Mouse (Mus musculus): ENCODE results near the gene Elk3.

Gene Elk3

DNA sequence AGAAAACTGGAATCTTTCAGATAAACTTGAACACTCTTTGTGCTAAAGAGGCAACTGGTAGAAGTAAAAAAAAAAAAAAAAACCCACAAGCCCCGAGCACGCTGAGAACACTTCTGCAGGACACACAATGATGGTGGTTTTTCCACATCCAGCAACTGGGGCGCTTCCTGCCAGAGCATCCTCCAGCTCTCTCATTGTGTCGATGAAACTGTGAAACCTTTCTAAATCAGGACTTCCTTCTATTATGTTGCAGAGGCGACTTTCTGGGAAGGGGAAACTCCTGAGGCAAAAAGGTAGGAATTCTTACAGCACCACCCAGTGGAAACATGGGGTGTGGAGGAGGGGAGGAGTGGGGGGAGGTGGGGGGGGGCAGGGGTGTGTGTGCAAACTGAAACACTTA lies 13.2 kb downstream of the Elk3 start:
- in situ Hi-C loops (cut with MboI, MseI): no loop called here

DNA sequence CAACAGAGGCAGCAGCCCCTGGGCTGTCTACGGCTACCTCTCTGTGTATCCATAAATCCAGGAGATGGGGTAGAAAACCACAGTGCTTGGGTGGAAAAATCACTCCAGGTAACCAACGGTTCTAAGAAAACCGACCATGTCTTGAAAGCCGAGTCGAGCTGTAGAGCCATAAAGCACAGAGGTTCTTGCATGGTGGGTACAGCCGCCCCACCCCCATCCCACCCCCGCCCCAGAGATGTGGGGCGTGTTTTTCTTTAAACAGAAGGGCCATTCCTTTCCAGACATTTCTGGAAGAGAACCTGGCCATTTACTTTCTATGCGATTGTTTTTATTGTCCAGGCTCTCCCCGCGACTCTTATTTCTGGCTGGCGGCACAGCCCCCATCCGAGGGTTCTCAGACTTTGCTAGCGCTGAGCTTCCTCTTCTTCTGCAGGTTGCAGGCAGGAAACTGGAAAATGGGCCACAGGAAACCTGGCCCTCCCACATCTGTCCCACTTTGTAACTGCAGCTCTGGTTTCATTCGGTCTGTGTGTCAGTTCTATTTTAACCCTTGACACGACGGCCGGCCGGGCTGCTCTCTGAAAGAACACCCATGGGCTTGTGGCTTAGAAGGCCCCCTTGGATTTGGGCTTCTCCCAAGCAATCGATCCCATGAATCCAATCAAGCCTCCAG lies 16.3 kb downstream of the Elk3 start:
- in situ Hi-C loops (cut with MboI, MseI): no loop called here

DNA sequence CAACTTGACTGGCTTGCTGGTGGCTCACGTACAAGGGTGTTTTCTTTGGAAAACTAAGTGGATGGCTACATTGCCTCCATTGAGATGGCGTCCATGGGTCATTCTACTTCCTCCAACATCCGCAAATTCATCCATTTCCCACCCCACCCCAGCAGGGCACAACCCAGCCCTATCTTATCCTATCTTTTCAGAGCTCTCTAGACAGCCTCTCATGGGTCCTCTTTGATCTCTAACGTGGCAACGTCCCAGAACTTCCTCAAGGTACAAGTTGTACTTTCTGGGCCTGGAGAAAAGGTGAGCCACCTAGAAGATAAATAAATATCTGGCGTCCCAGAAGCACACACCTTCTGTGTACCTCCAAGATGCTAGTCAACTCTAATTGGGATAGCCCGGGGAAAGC lies 17.3 kb downstream of the Elk3 start:
- in situ Hi-C loops (cut with MboI, MseI): no loop called here

DNA sequence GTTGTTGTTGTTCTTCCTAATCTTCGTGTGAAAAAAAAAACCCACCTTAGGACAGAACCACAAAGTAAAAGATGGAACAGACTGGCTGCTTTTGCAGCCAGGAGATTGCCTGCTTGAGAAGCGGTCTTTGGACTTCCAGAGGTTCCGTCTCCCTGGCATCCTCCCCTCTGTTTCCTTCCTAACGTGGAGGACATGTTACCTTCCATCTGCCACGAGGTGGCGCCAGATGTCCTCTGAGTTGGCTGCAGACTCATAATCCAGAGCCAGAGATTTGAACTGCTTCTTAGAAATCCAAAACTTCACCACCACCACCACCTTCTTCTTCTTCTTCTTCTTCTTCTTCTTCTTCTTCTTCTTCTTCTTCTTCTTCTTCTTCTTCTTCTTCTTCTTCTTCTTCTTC lies 19.1 kb downstream of the Elk3 start:
- in situ Hi-C loops (cut with MboI, MseI): no loop called here

DNA sequence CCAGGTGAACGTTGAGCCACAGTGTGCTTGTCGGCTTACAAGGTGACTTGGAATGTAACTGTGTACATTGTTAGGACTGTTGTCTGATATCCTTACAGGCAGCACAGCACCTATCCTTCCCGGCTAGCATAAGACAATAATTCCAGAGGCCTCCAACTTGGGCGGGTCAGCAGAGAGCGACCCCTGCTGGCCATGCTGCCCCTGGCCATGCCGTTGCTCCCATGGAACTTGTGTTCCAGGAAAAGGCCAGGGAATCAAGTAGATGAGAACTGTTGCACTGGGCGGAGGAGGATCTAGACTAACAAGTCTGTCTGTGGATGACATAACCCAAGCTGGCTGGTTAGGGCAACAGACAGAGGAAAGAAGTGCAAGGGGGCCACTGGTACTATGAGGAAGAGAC lies 19.6 kb downstream of the Elk3 start:
- in situ Hi-C loops (cut with MboI, MseI): no loop called here

DNA sequence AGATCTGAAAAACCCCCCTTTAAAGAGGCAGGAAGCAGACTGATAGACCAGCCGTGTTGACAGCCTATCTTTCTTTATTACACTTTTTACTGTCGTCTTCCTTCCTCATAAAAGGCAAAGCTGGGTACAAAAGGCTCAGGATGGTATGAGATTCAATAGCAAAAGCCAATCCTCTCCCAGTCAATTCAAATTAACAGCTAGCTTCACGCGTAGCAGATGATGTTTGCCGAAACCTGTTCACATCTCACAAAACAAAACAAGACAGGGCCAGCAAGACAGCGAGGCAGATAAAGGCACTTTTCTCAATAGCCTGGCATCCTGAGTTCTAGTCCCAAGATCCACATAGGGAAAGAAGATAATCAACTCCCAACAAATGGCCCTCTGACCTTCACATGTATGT lies 21.5 kb downstream of the Elk3 start:
- in situ Hi-C loops (cut with MboI, MseI): loop anchor here (5.0 kb wide), 1 partner anchor 178 kb away; no protein-coding TSS in a partner anchor

DNA sequence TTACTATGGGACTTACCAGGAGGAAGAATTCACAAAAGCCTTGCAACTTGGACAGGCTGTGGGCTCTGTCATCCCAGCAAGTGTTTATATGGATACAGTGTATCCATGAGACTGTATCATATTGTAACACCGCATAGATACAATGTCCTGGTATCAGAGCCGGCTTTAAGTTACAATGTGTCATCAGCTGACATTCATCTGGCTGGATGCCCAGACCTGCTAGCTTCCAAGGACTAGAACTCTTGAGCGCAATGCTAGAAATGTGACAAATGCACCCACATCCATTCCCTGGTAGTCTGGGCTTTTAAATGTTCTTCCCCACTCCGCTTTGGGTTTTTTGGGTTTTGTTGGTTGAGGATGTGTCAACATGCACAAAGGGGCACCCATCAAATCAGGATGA lies 22.6 kb downstream of the Elk3 start:
- in situ Hi-C loops (cut with MboI, MseI): loop anchor here (5.0 kb wide), 1 partner anchor 179 kb away; no protein-coding TSS in a partner anchor

DNA sequence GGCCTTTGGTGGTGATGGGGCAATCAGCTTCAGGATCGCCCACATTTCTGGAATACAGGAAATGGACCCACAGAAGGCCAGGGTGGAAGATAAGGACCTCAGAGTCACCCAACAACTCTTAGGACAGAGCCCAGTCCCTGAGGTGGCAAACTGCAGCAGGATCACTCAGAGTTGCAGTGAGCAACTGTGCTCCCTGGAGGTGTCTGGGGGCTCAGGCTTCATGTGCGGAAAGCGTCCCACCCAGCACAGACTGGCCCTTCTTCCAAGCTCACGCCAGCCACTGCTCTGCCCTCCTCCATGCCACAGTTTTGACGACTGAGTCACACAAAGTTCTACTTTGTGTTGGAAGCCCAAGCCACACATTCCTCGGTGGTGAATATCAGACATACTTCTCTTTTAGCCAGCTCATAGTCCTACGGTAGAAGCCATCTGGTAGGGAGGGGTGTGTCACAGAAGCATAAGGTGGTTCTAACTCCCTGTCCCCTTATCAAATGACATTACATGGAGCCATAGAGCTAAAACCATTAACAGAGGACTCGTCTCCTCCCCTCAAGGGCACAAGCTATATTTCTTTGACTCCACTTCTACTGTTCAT lies 23.3 kb downstream of the Elk3 start:
- in situ Hi-C loops (cut with MboI, MseI): loop anchor here (5.0 kb wide), 1 partner anchor 180 kb away; no protein-coding TSS in a partner anchor

DNA sequence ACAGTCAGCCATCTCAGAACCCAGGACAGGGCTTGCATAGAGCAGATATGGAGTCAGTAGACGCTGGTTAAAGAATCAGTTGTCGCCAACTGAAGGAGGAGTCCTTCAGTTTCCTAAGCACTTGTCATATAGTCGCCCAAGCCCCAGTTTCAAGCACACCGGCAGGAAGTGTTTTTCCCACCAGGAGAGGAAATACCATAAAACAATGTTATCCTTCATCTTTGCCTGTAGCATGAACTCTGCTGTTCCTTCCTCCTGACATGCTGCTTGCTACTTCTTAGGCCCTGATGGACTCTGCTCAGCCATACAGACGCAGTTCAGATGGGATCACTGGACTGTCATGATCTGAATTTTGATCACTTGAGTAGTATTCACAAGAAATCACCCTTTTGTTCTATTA lies 25.4 kb downstream of the Elk3 start:
- in situ Hi-C loops (cut with MboI, MseI): loop anchor here (5.0 kb wide), 1 partner anchor 182 kb away; no protein-coding TSS in a partner anchor

DNA sequence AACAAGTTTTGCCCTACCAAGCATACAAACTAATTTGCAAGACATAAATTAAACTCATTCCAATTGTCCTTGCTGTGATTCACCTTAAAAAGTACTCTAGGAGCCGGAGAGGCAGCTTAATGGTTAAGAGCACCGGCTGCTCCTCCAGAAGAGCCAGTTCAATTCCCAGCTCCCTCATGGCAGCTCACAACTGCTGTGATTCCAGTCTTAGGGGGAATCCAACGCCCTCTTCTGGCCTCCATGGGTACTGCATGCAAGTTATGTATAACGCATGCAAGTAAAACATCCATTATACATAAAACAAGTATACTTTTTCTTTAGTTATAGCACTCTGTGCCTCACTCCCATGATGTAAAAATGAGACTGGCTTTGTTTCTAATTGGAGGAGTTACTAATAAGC lies 27.7 kb downstream of the Elk3 start:
- in situ Hi-C loops (cut with MboI, MseI): no loop called here

DNA sequence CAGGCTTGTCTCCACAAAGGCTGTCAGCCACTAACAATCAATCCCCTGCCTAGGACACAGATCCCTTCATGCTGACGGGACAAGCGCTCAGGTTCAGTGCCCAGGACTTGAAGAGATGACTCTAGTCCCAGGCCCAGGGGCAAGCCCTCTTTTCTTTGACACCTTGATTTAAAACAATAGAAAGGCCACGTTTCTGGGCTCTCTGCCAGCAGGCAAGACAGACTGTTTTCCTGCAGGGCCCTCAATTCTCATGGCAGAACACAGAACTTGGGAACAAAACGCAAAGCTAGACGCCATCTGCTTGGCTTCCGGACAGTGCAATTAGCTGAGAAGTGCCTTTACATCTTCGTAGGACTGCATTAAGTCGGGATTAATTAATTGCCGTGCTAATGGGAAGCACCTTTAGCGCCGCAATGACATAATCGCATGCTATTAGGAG lies 28.4 kb downstream of the Elk3 start:
- in situ Hi-C loops (cut with MboI, MseI): no loop called here

DNA sequence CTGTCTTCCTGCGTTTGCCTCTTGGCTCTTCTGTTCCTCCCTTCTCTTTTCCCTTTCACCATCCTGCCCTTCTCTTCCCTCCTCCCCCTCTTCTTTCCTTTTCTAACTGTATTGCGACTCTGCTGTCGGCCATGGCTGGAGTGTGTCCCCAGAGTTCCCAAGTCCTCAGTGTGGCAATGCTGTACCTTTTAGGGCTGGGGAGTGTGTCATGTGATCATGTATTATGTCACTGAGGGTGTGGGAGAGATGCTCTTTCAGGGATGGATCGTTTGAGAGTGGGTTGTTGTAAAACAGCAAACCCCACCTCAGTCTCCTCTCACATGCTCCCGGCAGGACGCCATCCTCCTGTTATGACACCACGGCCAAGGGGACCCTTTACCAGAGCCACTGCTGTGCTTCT lies 29.8 kb downstream of the Elk3 start:
- in situ Hi-C loops (cut with MboI, MseI): no loop called here

DNA sequence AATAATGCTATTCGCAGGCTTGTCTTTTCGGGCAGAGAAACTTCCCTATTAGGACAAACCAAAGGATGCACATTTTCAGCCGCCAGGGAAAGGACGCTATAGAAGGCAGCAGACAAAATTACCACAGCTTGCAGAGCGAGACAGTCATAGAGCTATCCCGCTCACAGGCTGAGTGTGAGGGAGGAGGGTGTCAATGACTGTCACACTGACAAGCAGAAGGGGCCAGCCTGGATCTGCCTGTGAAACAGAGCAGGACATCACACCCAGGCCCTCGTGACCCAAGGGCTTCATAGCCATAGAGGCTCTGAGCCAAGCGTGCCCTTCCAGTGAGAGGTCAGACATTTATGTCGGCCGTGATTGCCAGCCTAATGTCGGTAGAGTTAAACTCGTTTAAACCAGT lies 30.3 kb downstream of the Elk3 start:
- in situ Hi-C loops (cut with MboI, MseI): no loop called here

DNA sequence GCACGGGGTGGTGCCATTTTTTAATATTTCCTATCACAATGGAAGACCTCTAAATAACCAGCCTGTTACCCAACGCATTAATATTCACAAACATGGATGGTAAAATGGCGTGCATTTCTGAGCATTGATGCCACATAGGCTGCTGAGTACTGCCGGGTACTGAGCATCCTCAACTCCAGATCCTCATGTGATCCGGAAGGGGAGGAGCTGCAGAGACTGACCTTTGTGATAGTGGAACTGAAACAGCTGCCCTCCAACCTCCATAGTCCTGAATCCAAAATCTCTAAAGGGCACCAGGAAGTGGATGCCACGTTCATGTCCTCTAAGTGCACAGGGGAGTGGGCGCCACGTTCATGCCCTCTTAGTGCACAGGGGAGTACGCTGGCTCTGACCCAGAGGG lies 31.9 kb downstream of the Elk3 start:
- in situ Hi-C loops (cut with MboI, MseI): no loop called here

DNA sequence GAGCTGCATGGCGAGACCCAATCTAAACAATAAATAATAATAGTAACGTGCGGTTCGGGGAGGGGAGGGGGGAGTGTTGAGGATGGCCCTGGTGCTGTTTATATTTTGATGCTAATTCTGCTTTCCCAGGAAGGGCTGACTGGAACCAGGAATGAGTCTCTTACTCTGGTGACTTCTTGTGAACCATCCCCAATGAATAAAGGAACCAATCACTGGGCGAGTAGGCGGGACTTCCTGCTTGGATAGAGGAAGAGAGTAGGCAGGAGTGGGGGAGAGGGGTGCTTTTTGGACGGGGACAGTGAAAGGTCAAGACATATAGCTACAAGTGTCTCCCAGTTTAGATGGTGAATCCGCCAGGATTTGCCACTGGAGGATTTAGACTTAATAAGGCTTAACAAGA lies 32.6 kb downstream of the Elk3 start:
- in situ Hi-C loops (cut with MboI, MseI): no loop called here

DNA sequence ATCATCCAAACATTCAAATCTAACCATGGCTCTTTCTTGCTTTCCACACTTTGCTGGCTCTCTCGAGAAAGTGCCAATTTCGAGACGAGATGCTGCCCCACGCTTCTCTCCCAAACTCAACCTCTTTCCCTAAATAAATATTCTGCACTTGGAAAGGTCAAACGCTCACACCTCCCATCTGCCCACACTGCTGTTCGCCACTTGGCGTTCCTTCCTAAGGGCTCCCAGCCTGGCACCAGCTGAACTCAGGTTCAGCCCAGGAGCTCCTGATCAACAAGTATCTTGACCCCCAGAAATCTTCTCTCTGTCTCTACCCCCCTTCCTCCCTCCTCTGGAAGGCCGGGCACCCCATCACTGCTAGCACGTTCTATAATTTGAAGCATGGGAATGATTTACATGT lies 34.1 kb downstream of the Elk3 start:
- in situ Hi-C loops (cut with MboI, MseI): no loop called here

DNA sequence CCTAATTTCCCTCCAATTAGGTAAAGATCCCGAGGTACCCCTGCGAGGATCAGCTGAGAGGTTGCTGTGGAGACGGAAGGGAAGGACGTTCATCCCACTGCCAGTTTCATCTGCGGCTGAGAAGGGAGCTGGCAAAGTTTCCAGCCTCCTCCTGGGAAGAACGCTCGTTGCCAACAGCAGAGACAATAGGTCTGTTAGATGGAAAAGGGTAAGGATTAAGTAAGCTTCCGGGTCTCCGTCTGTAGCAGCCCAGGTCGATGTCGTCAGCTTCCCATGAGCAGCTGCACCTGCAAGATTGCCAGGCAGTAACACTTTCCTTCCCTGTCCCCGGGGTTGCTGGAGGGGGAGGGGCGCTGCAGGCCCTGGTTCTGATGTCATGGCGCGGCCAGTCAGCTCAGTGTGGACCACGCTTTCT lies 34.6 kb downstream of the Elk3 start:
- in situ Hi-C loops (cut with MboI, MseI): no loop called here

DNA sequence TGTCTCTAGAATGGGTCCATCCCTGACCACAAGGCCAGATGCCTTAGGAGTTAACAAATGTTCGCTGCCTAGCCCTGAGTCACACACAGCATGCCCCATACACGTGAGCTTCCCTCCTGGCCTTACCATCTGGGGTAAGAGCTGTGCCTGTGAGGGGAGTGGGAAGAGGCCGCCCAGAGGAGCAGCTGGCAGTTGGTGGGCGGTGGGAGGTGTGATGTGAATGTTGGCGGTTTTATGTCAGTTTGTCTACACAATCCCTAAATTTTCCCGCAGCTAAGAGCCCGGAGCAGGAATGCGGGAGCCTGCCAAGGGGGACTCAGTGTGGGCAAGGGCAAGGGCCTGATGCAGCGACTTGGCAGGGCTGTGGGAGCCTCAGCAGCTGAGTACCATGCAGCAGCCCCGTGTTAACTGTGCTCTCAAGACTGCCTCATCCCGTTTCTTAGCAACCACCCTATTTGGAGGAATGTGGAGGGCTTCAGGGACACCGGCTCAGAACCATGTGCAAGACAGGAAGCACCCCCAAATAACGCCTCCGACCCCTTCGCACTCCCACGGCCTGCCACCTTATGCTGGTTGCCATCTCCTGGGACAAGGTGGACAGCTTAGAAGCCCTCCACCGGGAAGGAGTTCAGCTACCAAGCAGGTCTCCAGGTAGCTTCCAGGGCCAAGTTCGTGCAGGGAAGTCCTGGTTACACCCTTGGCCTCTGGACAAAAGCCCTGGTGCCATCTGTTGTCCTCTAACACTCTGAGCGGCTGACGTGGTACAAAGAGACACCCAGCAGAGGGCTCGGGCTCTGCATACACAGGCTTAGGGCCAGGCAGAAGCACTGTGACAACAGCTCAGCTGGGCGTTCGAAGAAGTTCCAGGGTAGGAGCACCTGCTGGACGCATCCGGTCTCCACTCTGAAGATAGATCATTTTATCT lies 35.5 kb downstream of the Elk3 start:
- in situ Hi-C loops (cut with MboI, MseI): no loop called here

DNA sequence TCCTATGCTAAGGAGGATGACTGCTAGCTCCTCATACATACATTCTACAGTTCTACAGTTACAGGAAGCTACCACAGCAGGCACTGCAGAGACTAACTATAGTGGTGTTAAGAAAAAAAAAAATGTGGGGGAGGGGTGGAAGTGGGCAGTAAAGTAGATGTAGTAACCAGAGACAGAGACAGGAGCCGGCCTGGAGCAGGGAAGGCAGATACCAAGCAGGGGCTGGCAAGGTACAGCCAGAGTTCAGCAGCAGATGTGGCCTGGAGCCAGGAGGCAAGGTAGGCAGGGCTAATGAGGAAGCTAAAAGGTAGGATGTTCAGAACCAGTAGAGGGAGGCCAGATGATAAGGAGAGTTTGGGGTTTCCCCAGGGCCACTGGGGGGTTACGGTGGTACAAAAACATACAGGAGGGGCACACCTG lies 36.6 kb downstream of the Elk3 start:
- in situ Hi-C loops (cut with MboI, MseI): loop anchor here (25.0 kb wide), 1 partner anchor 212 kb away; no protein-coding TSS in a partner anchor

DNA sequence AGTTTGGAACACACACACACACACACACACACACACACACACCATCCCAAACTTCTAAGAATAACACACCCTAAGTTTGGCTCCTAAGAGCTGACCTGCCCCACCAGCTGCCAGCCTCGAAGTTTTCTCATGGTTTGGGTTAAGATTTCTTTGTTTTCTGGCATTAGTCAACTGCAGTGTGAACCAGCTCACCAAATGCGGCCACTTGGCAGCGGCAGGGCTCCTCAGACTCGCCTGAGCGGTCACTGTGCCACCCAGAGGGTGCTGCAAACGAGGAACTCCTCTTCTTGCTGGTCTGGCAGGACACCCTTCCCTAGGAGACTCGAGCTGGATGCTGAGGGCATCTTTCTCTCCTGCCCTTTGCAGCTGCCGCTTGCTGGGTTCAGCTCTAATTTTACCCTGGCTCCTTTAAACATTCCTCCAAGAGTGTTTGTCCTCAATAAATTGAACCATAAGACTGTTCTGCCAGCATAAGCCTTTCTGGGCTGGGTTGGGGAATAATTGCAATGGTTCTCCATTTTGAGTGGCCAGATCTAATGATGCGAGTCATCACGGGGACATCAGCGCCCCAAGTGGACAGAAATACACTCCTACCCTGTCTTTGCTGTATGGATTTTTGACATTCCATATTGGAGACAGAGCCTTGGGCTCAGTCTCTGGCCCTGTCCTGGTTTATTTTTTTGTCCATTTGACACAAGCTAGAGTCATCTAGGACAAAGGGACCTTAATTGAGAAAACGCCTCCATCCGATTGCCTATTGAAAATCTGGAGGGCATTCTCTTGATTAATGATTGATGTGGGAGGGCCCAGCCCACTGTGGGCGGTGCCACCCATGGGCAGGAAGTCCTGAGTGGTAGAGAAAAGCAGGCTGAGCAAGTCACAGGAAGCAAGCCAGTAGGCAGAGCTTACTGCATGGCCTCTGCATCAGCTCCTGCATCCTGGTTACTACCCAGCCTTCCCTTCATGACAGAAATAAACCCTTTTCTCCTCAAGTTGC lies 37.7 kb downstream of the Elk3 start:
- in situ Hi-C loops (cut with MboI, MseI): loop anchor here (25.0 kb wide), 1 partner anchor 211 kb away; no protein-coding TSS in a partner anchor

DNA sequence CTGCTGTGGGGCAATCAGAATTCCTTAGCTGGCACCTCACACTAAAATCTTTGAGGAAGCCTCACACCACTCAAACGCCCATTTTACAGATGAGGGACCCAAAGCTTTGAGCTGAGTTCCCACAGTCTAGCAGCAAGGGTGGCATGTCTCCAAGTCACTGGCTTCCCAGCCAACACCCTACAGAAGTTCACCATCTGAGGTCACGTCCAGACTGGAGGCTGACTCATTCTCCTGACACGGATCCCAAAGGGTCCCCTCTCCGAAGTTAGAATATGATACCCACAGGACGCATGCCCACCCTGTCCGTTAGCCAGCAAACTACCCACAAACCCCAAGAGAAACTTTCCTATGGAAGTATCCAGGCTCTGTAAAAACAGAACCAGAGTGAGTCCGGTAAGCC lies 39.1 kb downstream of the Elk3 start:
- in situ Hi-C loops (cut with MboI, MseI): loop anchor here (25.0 kb wide), 1 partner anchor 210 kb away; no protein-coding TSS in a partner anchor

All from regulatory T cell (primary cell).